Mouse (Mus musculus) left cerebral cortex, postnatal 36 days (tissue): Measurements from ENCODE around the gene Ugt1a8. TPM values are rescaled to one million over a fixed set of nuclear protein-coding genes. Genes with fewer than 3 reads are reported as not detected.
"Not testable (repeated sequence)": the region's sequence is repeated elsewhere in the genome, so short reads cannot be mapped to it uniquely, and the experiment has no call there.

Source experiments
- DNase-seq, 2 experiments: peaks; one replicate each; pipeline ENCODE4 v3.0.0; 2021 to 2022; ENCODE audit warnings: low spot score in 2 of 2, mixed read lengths in 1 of 2
- intact Hi-C: fragments of 180-260 bp; cut with DNase I; formaldehyde crosslinking; loops from one replicate; pipeline ENCODE4 v1.15.1; 2025
- total RNA-seq, 2 experiments: library from RNA; stranded (reverse); gene quantifications; 2 replicates each; pipeline ENCODE4 v1.2.3; 2021

Gene Ugt1a8
- not detected for total RNA-seq

- intact Hi-C loops = no loop called here
Observed at GRCm38 (mm10) chr1:88087513-88087912, at the start of gene Ugt1a8. TSS of gene Ugt1a8 (plus strand) at chr1:88087813.

GRCm38 (mm10) chr1:88043044-88043443 lies 44.6 kb upstream of the Ugt1a8 start:
- intact Hi-C loops, DNase-seq: not testable (repeated sequence)

More at GRCm38 (mm10) chr1:88087513-88087912, at the start of gene Ugt1a8:
- DNase-seq = no peak

GRCm38 (mm10) chr1:88044832-88045437 lies 42.7 kb upstream of the Ugt1a8 start:
- intact Hi-C loops, DNase-seq: not testable (repeated sequence)

- DNase-seq, intact Hi-C loops: not testable (repeated sequence)
Observed at GRCm38 (mm10) chr1:88047408-88047807, 40.2 kb upstream of the Ugt1a8 start.

GRCm38 (mm10) chr1:88055088-88055487 lies 32.5 kb upstream of the Ugt1a8 start, which contains the start of gene Ugt1a10:
TSS of gene Ugt1a10 (plus strand) at chr1:88055388.
- intact Hi-C loops = no loop called here
- DNase-seq = no peak

DNA sequence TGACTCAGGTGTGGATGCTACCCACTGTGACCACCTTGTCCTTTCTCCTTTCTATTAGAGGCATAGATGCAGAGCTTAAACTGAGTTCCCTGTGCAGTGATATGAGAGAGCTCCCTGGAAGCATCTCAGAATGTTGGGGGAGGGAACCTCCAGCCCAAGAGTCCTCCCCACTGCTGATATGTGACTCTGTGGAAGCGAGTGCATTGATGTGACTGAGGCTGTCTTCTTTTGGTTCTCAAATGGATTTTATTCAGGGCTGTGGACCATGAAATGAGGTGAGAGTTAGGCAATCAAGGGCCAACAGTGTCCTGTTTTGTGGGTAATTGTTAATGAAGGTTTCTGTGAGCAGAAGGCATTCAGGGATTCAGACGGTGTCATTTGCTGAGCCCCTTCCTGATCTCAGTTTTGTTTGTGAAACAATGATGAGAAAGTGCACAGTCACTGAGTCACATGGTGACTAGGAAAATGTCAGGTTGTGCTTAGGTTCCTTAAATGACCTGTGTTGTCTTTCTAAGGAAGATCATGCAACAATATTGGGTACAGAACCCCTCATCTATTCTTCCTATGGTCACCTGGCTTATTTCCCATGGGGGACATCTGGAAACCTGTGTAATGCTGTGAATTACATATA lies 21.0 kb upstream of the Ugt1a8 start:
- DNase-seq, intact Hi-C loops: not testable (repeated sequence)

DNA sequence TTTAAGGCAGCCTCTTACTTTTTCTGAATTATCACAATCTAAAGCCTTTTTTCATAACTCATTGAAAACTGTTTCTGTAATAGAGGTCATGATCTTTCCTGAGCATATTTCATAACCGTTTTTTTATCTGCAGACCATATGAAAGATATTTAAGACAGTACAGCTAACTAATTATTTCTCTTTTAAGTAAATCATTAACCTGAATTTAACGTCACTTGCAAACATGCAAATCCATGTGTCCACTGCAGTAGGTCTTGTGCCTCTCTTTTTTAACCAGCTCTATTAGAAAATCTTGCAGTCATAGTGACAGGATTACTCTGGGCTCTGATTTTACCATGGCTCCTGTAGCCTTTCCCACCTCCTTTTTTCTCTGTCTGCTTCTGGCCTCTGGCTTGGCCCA lies 17.1 kb upstream of the Ugt1a8 start, which contains the start of gene Ugt1a9:
Gene Ugt1a9 (plus strand): TSS at position 306 of the 400 bp plus-strand sequence.
- intact Hi-C loops = no loop called here
- no peak for DNase-seq

DNA sequence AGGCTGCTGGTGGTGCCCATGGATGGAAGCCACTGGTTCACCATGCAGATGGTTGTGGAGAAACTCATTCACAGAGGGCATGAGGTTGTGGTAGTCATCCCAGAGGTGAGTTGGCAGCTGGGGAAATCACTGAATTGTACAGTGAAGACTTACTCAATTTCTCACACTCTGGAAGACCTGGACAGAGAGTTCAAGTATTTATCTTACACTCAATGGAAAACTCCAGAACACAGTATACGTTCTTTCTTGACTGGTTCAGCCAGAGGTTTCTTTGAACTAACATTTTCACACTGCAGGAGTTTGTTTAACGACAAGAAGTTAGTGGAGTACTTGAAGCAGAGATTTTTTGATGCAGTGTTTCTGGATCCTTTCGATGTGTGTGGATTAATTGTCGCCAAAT lies 16.7 kb upstream of the Ugt1a8 start:
- no peak for DNase-seq
- intact Hi-C loops = no loop called here

GRCm38 (mm10) chr1:88074471-88074870 lies 13.1 kb upstream of the Ugt1a8 start:
- intact Hi-C loops = no loop called here
- no peak for DNase-seq

DNA sequence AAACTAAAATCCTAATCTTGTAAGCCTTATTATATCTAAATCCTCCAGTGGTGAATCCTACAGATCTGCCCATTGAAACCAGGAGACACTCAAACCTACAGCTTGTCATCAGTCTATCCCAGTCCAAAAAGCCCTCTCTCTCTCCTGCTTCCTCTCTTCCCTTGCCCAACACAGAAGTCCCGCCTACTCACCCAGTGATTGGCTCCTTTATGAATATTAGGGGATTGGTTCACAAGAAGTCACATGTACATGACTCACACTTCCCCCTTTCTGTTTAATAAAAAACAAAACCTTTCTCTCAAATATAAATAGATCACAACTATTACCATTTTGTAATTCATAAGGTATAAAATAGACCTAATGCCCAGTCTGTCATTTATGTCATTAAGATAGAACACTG lies 10.5 kb upstream of the Ugt1a8 start:
- intact Hi-C loops = no loop called here
- DNase-seq = no peak

- no peak for DNase-seq
- intact Hi-C loops = no loop called here
Observed at GRCm38 (mm10) chr1:88081670-88082069, 5.9 kb upstream of the Ugt1a8 start.

DNA sequence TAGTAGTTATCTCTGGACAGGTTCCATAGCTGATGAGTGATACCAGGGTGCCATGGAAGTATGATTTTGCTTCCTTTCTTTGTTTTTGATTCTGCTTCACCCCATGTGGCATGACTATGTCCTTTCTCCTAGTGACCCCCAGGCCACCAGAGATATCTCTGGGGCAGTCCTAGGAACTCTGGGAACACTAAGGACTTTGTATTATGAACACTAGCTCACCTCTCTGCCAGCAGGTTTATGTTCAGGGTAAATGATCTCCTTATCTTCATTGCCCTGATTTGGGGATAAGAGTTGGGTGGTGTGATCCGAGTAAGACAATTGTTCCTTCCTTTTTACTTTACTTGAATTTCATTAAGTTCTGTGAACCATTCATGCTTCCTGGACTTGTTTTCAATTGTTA lies 1.5 kb upstream of the Ugt1a8 start:
- no peak for DNase-seq
- intact Hi-C loops = no loop called here

GRCm38 (mm10) chr1:88092341-88092740 lies 4.7 kb downstream of the Ugt1a8 start:
- intact Hi-C loops = no loop called here
- no peak for DNase-seq

DNA sequence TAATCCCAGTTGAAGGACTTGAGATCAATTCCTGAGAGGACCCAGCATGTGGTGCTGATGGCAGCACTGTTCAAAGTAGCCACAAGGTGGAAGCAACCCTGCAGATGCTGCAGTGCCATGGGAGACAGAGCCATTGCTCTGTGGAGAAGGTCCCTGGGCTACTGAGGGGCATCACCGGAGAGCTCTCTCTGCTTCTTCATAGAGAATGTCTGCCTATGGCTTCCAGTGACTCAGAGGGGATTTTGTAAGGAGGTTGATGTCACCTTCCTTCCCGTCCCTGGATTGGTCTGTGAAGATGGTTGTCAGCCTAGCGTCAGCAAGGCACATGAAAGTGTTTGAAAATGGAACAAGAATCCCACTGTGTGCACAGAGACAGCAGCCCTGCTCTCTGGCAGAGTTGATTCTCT lies 6.7 kb downstream of the Ugt1a8 start:
- DNase-seq, intact Hi-C loops: not testable (repeated sequence)

- no peak for DNase-seq
- intact Hi-C loops = no loop called here
Observed at GRCm38 (mm10) chr1:88094941-88095492, 7.4 kb downstream of the Ugt1a8 start, which contains the start of gene Ugt1a7c. TSS of gene Ugt1a7c (plus strand) at chr1:88095062.

GRCm38 (mm10) chr1:88098546-88098945 lies 10.9 kb downstream of the Ugt1a8 start:
- DNase-seq, intact Hi-C loops: not testable (repeated sequence)

GRCm38 (mm10) chr1:88099691-88100090 lies 12.1 kb downstream of the Ugt1a8 start:
- intact Hi-C loops, DNase-seq: not testable (repeated sequence)

- DNase-seq, intact Hi-C loops: not testable (repeated sequence)
Observed at GRCm38 (mm10) chr1:88103019-88103418, 15.4 kb downstream of the Ugt1a8 start, which contains the start of gene Ugt1a6b. TSS of gene Ugt1a6b (plus strand) at chr1:88103252.

DNA sequence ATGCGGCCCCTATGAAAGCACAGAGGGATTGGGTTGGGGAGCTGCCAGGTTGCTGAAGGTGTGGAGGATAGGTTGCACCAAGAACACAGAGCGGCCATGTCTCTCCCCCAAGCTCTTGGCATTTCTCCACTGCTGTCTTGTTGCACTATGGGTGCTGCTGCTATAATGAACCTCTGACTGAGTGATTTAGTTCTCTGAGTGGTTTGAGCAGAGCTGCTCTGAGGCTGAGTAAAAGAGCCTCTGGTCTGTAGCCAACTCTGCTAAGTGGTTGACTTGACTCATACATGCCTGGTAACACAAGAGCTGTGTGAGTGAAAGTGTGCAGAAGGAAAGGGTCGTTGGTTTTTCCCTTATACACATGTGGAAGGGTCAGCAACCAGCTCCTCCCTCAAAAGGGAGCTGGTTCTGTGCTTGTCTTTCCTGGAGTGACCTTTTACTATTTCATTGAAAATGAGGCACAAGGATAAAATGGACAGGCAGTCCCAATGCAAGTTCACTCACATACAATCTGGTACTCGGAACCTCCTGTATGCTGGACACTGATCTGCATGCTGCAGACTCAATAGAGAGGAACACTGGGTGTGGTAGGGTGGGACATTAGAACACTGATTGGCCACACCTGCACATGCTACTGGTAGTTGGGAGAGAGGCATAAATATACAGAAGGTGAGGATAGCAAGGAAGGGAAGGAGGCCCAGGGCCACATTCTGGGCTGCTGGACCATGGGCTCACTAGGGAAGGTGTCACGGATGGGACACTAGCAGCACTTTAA lies 16.3 kb downstream of the Ugt1a8 start:
- DNase-seq, intact Hi-C loops: not testable (repeated sequence)
